ENCODE assay signal across 11 mouse cellular contexts in genomic region chr6:28345181-28345580, GRCm38 (mm10). TPM values are rescaled to one million over a fixed set of nuclear protein-coding genes. Genes with fewer than 3 reads are reported as not detected.
A peak's percentile ranks its signal among the peaks of the same experiment; 100 is the strongest.
DNase-seq lines count a peak whose midpoint lies in the region; ATAC-seq and TF ChIP-seq lines count a peak whose summit lies in the region.
"Had no signal": no experiment of that assay in that cellular context is flagged by ENCODE, and none has a peak within 500 bp of the region (broad histone marks: within the 10 kb centered on the region; RNA-seq: fewer than 3 reads in every experiment).

No protein-coding gene starts in this region.

- no peaks in the 10 kb centered on the region for H3K36me3 ChIP-seq in intestine, embryonic 14.5 days (ENCODE audit: control insufficient read depth, insufficient read depth, low read length)
- no peaks in the 10 kb centered on the region for H3K36me3 ChIP-seq in intestine, embryonic 15.5 days
- no peaks in the 10 kb centered on the region for H3K36me3 ChIP-seq in CH12.LX (replicated peaks in 1 of 2; ENCODE audit: control insufficient read depth in 1 of 2, insufficient read depth in 1 of 2, low read length in 1 of 2)
- H3K36me3 ChIP-seq in limb, embryonic 14.5 days (ENCODE audit: control insufficient read depth, insufficient read depth, low read length), result no peaks in the 10 kb centered on the region
- H3K36me3 ChIP-seq in intestine, postnatal 0 days (ENCODE audit: control insufficient read depth, insufficient read depth), result no peaks in the 10 kb centered on the region
- H3K36me3 ChIP-seq: embryonic facial prominence, embryonic 12.5 days; limb, embryonic 12.5 days had no signal

- dilution Hi-C loops in CH12.LX (cut with MboI; ENCODE audit: extremely low pct_ligation_motif_present, extremely low pct_unique_long_range_greater_than_20kb, low sequenced_read_pairs), result no loop called here

- no peak overlapping the region for H3K4me3 ChIP-seq in intestine, embryonic 14.5 days (ENCODE audit: low read depth, low read length)
- no peak overlapping the region for H3K4me3 ChIP-seq in intestine, embryonic 15.5 days (replicated peaks)
- H3K4me3 ChIP-seq in CH12.LX (replicated peaks in 1 of 3; ENCODE audit: low read depth in 2 of 3, low read length in 2 of 3, poor library complexity in 1 of 3), result no peak overlapping the region
- no peak overlapping the region for H3K4me3 ChIP-seq in limb, embryonic 14.5 days (replicated peaks; ENCODE audit: low read length)
- H3K4me3 ChIP-seq in intestine, postnatal 0 days (ENCODE audit: low read depth, low read length), result no peak overlapping the region
- H3K4me3 ChIP-seq: embryonic facial prominence, embryonic 12.5 days; limb, embryonic 12.5 days had no signal

- in situ Hi-C loops in CH12.LX (cut with MboI; ENCODE audit: low pct_ligation_motif_present, low pct_unique_long_range_greater_than_20kb, low sequenced_read_pairs), result no loop called here

- TF ChIP-seq CTCF in CH12.LX (conservative IDR thresholded peaks at IDR 0.05 in 1 of 2, IDR thresholded peaks at IDR 0.05 in 1 of 2; ENCODE audit: low read depth in 2 of 2, low read length in 2 of 2), result no peak
- TF ChIP-seq CTCF in brain, embryonic 14.5 days (IDR thresholded peaks at IDR 0.05; ENCODE audit: borderline replicate concordance, extremely low read depth, insufficient read depth, insufficient read length), result no peak
- TF ChIP-seq CTCF in intestine, postnatal 0 days (IDR thresholded peaks at IDR 0.05; ENCODE audit: low read depth), result no peak

- no peak for TF ChIP-seq EP300 in CH12.LX (IDR thresholded peaks at IDR 0.05; ENCODE audit: low read length)

- H3K27ac ChIP-seq in intestine, embryonic 14.5 days (ENCODE audit: low read depth), result no peak overlapping the region
- H3K27ac ChIP-seq in intestine, embryonic 15.5 days, result no peak overlapping the region
- H3K27ac ChIP-seq in CH12.LX (ENCODE audit: insufficient read depth, low read depth), result no peak overlapping the region
- no peak overlapping the region for H3K27ac ChIP-seq in limb, embryonic 14.5 days (replicated peaks; ENCODE audit: low read depth, low read length)
- no peak overlapping the region for H3K27ac ChIP-seq in intestine, postnatal 0 days (ENCODE audit: low read depth, low read length)
- H3K27ac ChIP-seq: embryonic facial prominence, embryonic 12.5 days; limb, embryonic 12.5 days; macrophage had no signal

- no peak for ATAC-seq in intestine, embryonic 14.5 days (replicated peaks; ENCODE audit: low FRiP score, low TSS enrichment, low read depth)
- ATAC-seq in intestine, embryonic 15.5 days, result no peak
- ATAC-seq in limb, embryonic 14.5 days (ENCODE audit: low FRiP score, low read depth), result no peak
- no peak for ATAC-seq in intestine, postnatal 0 days

- 52% methylated on average over 7 of the region's 7 CpGs for WGBS in intestine, embryonic 14.5 days
- 50% methylated on average over 7 of the region's 7 CpGs for WGBS in intestine, embryonic 15.5 days
- WGBS in limb, embryonic 14.5 days, result 54% methylated on average over 7 of the region's 7 CpGs
- 37% methylated on average over 7 of the region's 7 CpGs for WGBS in intestine, postnatal 0 days

- no peak for TF ChIP-seq RAD21 in CH12.LX (IDR thresholded peaks at IDR 0.05; ENCODE audit: low read depth, low read length)

- TF ChIP-seq POLR2A in CH12.LX (IDR thresholded peaks at IDR 0.05; ENCODE audit: low read depth, low read length), result no peak
- no peak for TF ChIP-seq POLR2A in brain, embryonic 14.5 days (IDR thresholded peaks at IDR 0.05; ENCODE audit: borderline replicate concordance, extremely low read depth, insufficient read depth, insufficient read length, poor library complexity, severe bottlenecking)
- TF ChIP-seq POLR2A in limb, embryonic 14.5 days (IDR thresholded peaks at IDR 0.05; ENCODE audit: borderline replicate concordance, extremely low read depth, insufficient read depth, insufficient read length), result no peak

- H3K4me2 ChIP-seq in intestine, embryonic 14.5 days (ENCODE audit: low read length), result no peak overlapping the region
- H3K4me2 ChIP-seq in intestine, embryonic 15.5 days (replicated peaks), result no peak overlapping the region
- no peak overlapping the region for H3K4me2 ChIP-seq in CH12.LX (ENCODE audit: insufficient read depth, low read depth, poor library complexity, severe bottlenecking)
- H3K4me2 ChIP-seq in limb, embryonic 14.5 days (replicated peaks; ENCODE audit: low read depth, low read length, severe bottlenecking), result no peak overlapping the region
- no peak overlapping the region for H3K4me2 ChIP-seq in intestine, postnatal 0 days (replicated peaks; ENCODE audit: low read depth)
- H3K4me2 ChIP-seq: embryonic facial prominence, embryonic 12.5 days; limb, embryonic 12.5 days had no signal

- H3K79me2 ChIP-seq in CH12.LX (replicated peaks; ENCODE audit: control insufficient read depth, extremely low read depth, insufficient read depth, poor library complexity, severe bottlenecking), result no peaks in the 10 kb centered on the region

- no peaks in the 10 kb centered on the region for H3K27me3 ChIP-seq in intestine, embryonic 14.5 days (replicated peaks; ENCODE audit: control insufficient read depth, insufficient read depth, low read length)
- no peaks in the 10 kb centered on the region for H3K27me3 ChIP-seq in intestine, embryonic 15.5 days (replicated peaks)
- H3K27me3 ChIP-seq in CH12.LX (replicated peaks), result no peaks in the 10 kb centered on the region
- H3K27me3 ChIP-seq in limb, embryonic 14.5 days (ENCODE audit: control insufficient read depth, insufficient read depth, low read length), result no peaks in the 10 kb centered on the region
- H3K27me3 ChIP-seq in intestine, postnatal 0 days (replicated peaks; ENCODE audit: control insufficient read depth, insufficient read depth, low read length), result no peaks in the 10 kb centered on the region
- H3K27me3 ChIP-seq: embryonic facial prominence, embryonic 12.5 days; limb, embryonic 12.5 days had no signal

- H3K4me1 ChIP-seq in intestine, embryonic 14.5 days (replicated peaks; ENCODE audit: control insufficient read depth, insufficient read depth, low read length), result no peaks in the 10 kb centered on the region
- no peaks in the 10 kb centered on the region for H3K4me1 ChIP-seq in intestine, embryonic 15.5 days (replicated peaks)
- H3K4me1 ChIP-seq in CH12.LX (ENCODE audit: control insufficient read depth in 1 of 2, insufficient read depth in 2 of 2), result peaks cover 4% of the 10 kb centered on the region in 2 experiments; a peak in 3 of 4 replicates
- H3K4me1 ChIP-seq in limb, embryonic 14.5 days (ENCODE audit: control insufficient read depth, insufficient read depth, low read length), result no peaks in the 10 kb centered on the region
- no peaks in the 10 kb centered on the region for H3K4me1 ChIP-seq in intestine, postnatal 0 days (replicated peaks; ENCODE audit: control insufficient read depth, insufficient read depth, low read length)
- H3K4me1 ChIP-seq: embryonic facial prominence, embryonic 12.5 days; limb, embryonic 12.5 days had no signal

- no peaks in the 10 kb centered on the region for H3K9me3 ChIP-seq in intestine, embryonic 14.5 days (ENCODE audit: control insufficient read depth, low read length)
- H3K9me3 ChIP-seq in intestine, embryonic 15.5 days, result no peaks in the 10 kb centered on the region
- no peaks in the 10 kb centered on the region for H3K9me3 ChIP-seq in CH12.LX (replicated peaks; ENCODE audit: low read length)
- no peaks in the 10 kb centered on the region for H3K9me3 ChIP-seq in limb, embryonic 14.5 days (ENCODE audit: control insufficient read depth, low read length)
- H3K9me3 ChIP-seq in intestine, postnatal 0 days (ENCODE audit: control insufficient read depth), result no peaks in the 10 kb centered on the region
- H3K9me3 ChIP-seq: embryonic facial prominence, embryonic 12.5 days; limb, embryonic 12.5 days had no signal

- peak; percentile 56 for DNase-seq in intestine, embryonic 14.5 days (ENCODE audit: low spot score)
- peak; percentile 18 for DNase-seq in CH12.LX (ENCODE audit: extremely low read depth)
- DNase-seq in brain, embryonic 14.5 days (ENCODE audit: low read depth), result peak; percentile 24
- DNase-seq in limb, embryonic 14.5 days (ENCODE audit: low spot score), result peak; percentile 24
- DNase-seq in left cerebral cortex, adult 9 months (ENCODE audit: low spot score in 2 of 2), result no peak
- DNase-seq in right cerebral cortex, postnatal 10 days (ENCODE audit: low spot score in 2 of 2), result no peak

- H3K9ac ChIP-seq in intestine, embryonic 14.5 days (ENCODE audit: low read length), result no peak overlapping the region
- H3K9ac ChIP-seq in intestine, embryonic 15.5 days, result no peak overlapping the region
- H3K9ac ChIP-seq in CH12.LX (ENCODE audit: insufficient read depth, low read depth), result no peak overlapping the region
- no peak overlapping the region for H3K9ac ChIP-seq in limb, embryonic 14.5 days (ENCODE audit: low read depth, low read length, severe bottlenecking)
- no peak overlapping the region for H3K9ac ChIP-seq in intestine, postnatal 0 days (ENCODE audit: low read depth, low read length)
- H3K9ac ChIP-seq: embryonic facial prominence, embryonic 12.5 days; limb, embryonic 12.5 days had no signal

TF ChIP-seq in CH12.LX, 34 proteins besides CTCF, POLR2A, EP300 and RAD21:
- TF ChIP-seq CHD2 (IDR thresholded peaks at IDR 0.05; ENCODE audit: low read length) (no peak), ELF1 (IDR thresholded peaks at IDR 0.05; ENCODE audit: low read depth, low read length) (no peak), MYC (IDR thresholded peaks at IDR 0.05; ENCODE audit: low read depth, low read length) (no peak), JUN (IDR thresholded peaks at IDR 0.05; ENCODE audit: insufficient read depth, low read depth, low read length) (no peak), NRF1 (IDR thresholded peaks at IDR 0.05; ENCODE audit: low read depth, low read length) (no peak), ZNF384 (IDR thresholded peaks at IDR 0.05; ENCODE audit: low read depth, low read length) (no peak)

RNA-seq across cellular contexts. Expression of gene Zfp800, which starts 52.6 kb away (rescaled TPM):
- 22.7 and 26.8 TPM in 2 replicates for polyA plus RNA-seq in intestine, embryonic 14.5 days (2014; fragmentation: Nextera tagmentation; extraction: Ambion mirVana)
- 25.9 and 28.2 TPM in 2 replicates for polyA plus RNA-seq in intestine, embryonic 15.5 days (2015; fragmentation: Nextera tagmentation; extraction: Ambion mirVana)
- total RNA-seq in CH12.LX (2012; rRNA removed) (19.5 and 23.8 TPM in 2 replicates), CH12.LX (2014; rRNA removed) (49.5 and 50.0 TPM in 2 replicates)
- 15.0 and 19.1 TPM in 2 replicates for polyA plus RNA-seq in CH12.LX (2012; ENCODE audit: insufficient read length, low read depth)
- polyA plus RNA-seq in brain, embryonic 14.5 days (2012; rRNA removed), result 6.1 and 8.8 TPM in 2 replicates
- 6.0 and 7.1 TPM in 2 replicates for polyA plus RNA-seq in limb, embryonic 14.5 days (2012; rRNA removed)
- polyA plus RNA-seq in limb, embryonic 14.5 days (2014; fragmentation: Nextera tagmentation; extraction: Ambion mirVana), result 19.5 and 20.3 TPM in 2 replicates
- 19.2 and 19.3 TPM in 2 replicates for polyA plus RNA-seq in intestine, postnatal 0 days (2015; fragmentation: Nextera tagmentation; extraction: Ambion mirVana)

Comparison
In these comparisons a context has a peak if more than half of its experiments do, and no peak if none do; other contexts are left out.
1. DNase-seq: peak in intestine, embryonic 14.5 days (single experiment), CH12.LX (single experiment), brain, embryonic 14.5 days (single experiment) and limb, embryonic 14.5 days (single experiment); none in left cerebral cortex, adult 9 months (0 of 2) and right cerebral cortex, postnatal 10 days (0 of 2).